Mouse (Mus musculus): ENCODE results near the gene Nedd9.

GRCm38 (mm10) chr13:41377011-41377431, 110.1 kb downstream of the Nedd9 start:
- TF ChIP-seq CTCF (IDR thresholded peaks at IDR 0.05; ENCODE audit: low read depth, low read length) (no peak), POLR2A (IDR thresholded peaks at IDR 0.05; ENCODE audit: insufficient read depth, low read length) (no peak), EP300 (IDR thresholded peaks at IDR 0.05; ENCODE audit: insufficient read depth, low read depth, low read length) (no peak)

All from ES-Bruce4 (cell line).